Mouse (Mus musculus): ENCODE measurements around the gene Gm10322.

GRCm38 (mm10) chr10:59589856-59590255, 26.0 kb upstream of the Gm10322 start:
- TF ChIP-seq CTCF (IDR thresholded peaks at IDR 0.05; ENCODE audit: insufficient read depth, low read length) (no peak), POLR2A (IDR thresholded peaks at IDR 0.05; ENCODE audit: borderline replicate concordance, extremely low read depth, low read depth, low read length) (no peak)

Data from lung, adult 2 months (tissue).